Mouse (Mus musculus): ENCODE measurements around the gene H2-DMa.
"Not testable (repeated sequence)": the region's sequence is repeated elsewhere in the genome, so short reads cannot be mapped to it uniquely, and the experiment has no call there.

H2-DMa gene

GRCm38 (mm10) chr17:34128264-34128937 lies 9.1 kb downstream of the H2-DMa start:
- peak; percentile 54 for DNase-seq

- peak; percentile 35 for DNase-seq
These were observed 9.8 kb downstream of the H2-DMa start for GRCm38 (mm10) chr17:34128944-34129791.

DNA sequence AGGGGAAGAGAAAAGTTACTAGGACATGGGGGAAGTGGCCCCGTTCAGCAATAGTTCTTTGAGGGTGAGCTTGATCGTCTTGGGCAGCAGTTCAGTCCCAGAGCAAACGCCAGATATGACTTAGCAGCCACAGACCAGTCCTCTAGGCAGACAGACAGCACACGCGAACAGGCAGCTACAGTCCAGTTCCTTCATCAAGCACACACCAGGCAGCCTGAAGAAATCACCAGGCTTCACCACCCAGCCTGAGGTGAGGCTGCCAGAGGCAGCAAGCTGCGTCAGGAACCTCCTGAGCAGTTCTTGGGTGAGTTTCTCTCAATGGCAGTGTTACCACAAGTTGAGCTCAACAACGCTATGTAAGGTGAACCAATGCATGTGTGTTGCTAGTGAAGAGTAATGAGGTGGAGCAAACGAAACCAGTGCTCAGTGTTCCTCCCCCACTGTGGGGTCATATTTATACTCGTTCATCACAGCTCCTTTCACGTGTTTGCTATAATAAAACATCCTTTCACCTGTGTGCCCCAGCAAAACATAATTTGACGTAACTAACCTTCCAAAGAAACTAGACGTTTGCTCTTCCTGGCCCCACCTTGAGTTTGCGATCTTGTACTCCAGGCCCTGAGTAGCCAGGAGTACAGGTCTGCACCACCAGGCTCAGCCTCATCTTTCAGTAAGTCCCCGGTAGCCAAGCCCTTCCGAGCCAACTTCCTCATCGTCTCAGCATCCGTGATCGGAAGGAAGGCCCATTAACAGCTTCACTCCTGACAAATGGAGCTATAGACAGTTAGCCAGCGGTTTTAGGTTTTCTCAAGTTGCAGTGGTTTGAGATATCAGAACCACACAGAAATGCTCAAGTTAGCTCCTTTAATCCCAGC lies 11.0 kb downstream of the H2-DMa start:
- DNase-seq, result no peak

GRCm38 (mm10) chr17:34131911-34132310 lies 12.6 kb downstream of the H2-DMa start:
- DNase-seq, result no peak

DNA sequence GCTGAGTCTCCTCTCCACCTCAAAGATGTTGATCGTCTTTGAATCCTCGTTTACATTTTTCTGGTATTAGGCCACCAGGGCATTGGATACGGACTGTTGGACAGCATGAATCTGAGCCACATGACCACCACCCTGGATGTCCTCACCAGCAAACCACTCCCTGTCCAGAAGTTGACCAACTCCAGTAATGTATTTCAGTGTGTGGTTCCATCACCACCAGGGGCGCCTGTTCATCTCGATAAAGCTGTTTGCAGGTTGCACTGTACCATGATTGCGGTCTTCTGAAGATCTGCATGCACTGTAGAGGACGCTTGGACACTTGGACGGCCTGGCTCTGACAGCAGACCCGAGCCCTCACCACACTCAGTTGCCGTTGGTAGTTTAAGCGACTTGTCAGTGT lies 13.9 kb downstream of the H2-DMa start:
- no peak for DNase-seq

DNA sequence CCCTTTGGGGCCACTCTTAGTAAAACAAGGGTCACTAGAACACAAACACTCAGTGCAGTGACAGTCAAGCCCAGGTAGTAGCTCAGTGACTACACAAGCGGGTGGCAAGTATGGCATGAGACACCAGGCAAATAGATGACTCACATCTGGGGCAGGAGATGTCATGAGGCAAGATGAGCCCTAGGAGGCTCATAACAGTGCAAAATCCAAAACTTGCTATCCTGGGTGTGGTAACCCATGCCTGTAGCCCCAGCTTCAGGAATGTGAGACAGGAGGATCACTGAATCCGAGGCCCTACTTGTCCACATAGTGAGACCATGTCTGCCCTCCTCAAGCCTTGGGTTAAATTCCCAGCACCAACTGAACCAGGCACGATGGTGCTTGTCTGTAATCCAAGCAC lies 15.1 kb downstream of the H2-DMa start:
- DNase-seq, result no peak

GRCm38 (mm10) chr17:34135297-34136224 lies 16.2 kb downstream of the H2-DMa start:
- DNase-seq, result peak; percentile 95

DNA sequence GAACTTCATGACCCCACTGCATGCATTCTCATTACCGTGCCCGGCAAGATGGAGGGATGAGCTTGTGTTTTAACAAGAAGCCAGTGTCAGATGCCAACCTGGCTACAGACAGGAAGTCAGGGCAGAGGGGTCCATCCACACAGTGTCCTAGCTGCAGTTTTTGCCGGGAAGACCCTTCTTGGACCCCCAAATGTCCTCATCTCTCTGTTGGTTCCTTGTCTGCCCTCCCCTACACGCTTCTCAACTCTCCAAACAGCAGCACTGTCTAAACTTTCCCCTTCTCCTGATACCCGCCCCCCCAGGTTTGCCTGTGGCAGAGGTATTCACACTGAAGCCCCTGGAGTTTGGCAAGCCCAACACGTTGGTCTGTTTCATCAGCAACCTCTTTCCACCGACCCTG lies 18.3 kb downstream of the H2-DMa start:
- no peak for DNase-seq

DNA sequence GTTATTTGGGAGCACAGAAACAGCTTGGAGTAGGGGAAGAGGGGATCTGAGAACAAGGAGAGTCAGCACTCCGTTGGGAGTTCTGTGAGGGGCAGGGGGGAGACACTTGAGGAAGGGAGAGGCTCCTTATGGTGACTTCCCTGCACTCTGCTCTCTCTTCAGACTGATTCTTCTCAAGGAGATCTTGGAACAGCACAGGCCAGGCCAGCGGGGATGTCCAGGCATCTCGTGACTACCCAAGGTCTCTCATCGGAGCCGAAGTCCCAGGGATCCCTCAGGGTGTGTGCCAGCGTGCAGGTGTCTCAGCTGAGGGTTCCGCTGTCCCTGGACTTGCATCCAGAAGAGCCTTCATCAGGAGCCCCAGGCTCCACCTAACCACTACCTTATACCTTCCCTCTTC lies 19.3 kb downstream of the H2-DMa start:
- no peak for DNase-seq

DNA sequence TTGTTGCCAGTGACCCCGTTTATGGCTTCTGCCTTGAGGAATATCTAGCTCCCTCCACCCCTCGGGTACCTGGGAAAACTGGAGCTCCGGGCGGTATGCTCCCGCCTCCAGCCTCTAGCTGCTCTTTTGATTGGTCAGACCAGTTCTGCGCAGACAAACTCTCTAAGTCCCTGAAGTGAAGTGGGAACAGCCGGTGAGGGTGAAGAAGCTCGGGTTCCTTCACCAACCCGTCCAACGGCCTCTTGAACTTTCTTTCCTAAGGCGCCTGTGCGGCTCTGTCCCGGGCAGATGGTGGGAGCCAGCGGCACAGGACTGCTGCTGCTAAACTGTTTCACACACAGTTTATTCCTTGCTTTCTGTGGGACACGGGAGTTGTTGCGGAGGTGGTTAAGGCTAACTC lies 20.1 kb downstream of the H2-DMa start:
- DNase-seq, result no peak

DNA sequence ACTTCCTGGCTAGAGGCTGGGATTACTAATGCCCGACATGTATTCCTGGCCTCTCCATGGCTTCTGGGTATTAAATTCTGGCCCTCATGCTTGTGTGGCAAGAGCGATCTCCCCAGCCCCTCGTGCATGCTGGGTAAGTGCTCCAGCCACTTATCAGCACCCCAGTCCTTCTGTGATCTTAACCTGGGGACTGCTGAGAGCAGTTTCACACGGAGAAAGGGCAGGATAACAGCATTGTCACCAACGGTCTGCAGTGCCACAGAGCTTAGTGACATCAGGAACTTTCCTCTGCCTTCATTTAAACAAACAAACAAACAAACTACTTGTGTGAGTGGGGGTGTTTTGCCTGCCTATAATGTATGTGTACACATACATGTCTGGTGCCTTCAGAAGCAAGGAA lies 20.9 kb downstream of the H2-DMa start:
- DNase-seq, result no peak

DNA sequence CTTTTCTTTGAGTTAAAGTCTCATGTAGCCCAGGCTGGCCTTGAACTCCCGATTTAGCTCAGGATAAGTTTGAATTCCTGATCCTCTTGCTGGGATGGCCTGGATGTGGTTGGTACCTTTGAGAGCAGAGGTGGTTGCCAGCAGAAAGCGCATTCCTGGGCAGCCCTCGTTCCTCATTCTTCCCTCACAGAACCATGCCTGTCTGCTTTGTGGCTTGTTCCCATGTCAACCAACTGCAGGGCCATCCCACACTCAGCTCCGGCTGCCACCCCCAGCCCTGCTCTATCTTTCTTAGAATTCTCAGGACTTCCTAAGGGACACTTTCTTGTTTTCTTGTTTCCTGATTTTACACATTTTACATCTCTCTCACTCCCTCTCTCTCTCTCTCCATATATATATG lies 22.1 kb downstream of the H2-DMa start:
- peak; percentile 40 for DNase-seq

DNA sequence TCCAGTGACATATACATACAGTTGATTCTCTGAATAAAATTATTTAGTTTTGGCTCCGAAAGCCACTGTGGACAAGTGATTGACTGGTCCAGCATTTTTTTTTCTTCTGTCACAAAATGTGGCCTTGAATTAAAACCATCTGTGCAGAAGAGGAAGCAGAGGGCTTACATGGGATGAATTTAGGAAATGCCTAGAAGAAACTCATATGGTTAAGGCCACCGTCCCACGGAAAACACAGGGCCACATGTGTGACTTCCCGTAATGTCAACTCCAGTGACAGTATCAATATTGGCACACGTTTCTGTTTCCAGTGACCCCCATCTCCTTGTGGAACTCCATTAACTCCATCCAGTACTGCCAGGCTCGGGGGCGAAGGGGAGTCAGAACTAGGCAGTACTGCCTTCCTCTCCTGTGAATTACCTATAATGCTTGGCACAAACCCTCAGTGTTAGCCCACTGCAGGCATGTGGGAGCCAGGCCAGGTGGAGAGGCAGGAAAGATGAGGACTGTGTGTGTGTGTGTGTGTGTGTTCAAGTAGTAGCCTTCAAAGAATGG lies 23.2 kb downstream of the H2-DMa start:
- no peak for DNase-seq

- no peak for DNase-seq
These were observed 23.7 kb downstream of the H2-DMa start, which contains the start of gene H2-DMb2 for GRCm38 (mm10) chr17:34143033-34143432. Gene H2-DMb2, plus strand, starts transcription at chr17:34143307.

DNA sequence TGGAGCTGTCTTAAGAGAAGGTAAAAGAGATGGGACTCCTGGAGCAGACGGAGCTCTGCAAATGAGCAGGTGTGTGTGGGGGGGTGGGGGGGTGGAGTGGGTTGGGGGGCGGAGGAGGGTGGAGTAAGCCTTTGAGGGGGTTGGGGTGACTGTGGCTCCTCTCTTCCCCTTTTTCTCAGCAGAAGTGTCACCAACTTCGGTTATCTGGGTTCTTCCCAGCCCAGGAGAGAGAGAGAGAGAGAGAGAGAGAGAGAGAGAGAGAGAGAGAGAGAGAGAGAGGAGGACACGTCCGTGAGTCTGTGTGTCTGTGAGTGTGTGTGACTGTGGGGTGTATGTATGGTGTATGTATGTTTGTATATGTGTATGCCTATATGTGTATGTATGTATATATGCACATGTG lies 24.1 kb downstream of the H2-DMa start:
- no peak for DNase-seq

DNA sequence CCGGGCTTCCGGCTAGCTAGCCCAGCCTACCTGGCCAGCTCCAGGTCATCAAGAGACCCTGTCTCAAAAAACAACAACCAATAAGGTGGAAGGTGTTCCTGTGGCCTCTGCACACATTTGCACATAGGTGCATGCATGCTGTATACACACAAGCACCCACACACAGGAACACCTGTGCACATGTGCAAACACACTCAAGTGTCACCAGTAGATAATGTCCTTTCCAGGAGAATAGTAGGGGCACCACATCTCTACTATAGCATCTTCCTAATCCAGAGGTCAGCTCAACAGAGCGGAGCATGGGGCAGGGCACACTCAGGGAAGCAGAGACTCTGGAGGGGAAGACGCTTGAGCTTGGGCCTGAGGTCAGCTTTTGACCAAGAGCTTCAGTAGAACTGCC lies 24.9 kb downstream of the H2-DMa start:
- not testable (repeated sequence) for DNase-seq

DNA sequence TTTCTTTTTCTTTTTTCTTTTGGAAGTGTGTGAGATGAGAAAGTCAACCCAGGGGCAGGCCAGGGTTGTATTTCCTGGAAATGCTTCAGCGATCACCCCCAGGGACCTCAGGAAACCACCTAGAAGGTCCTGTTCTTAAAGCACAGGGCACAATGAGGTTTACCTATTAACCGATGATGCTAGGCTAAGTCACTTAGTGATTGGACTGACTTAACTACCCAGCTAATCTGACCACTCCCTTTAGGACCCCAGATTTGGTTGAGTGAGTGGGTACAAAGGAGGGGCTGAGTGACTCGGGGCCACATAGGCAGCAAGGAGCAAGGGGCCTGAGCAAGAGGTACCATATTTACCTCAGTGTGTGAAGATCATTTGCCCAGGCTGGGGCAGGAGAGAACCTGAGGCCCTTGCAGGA lies 25.6 kb downstream of the H2-DMa start:
- no peak for DNase-seq

DNA sequence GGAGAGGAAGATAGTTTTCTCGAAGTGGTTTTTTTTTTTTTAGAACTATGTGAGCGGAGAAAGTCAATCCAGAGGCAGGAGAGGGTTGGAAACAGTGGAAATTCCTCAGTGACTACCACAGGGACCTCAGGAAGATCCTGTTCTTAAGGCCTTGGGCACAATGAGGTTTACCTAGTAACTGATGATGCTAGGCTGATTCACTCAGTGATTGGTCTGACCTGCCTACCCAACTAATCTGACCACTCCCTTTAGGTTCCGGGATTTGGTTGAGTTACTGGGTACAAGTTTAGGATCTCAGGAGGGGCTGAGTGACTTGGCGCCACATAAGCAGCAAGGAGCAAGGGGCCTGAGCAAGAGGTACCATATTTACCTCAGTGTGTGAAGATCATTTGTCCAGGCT lies 33.6 kb downstream of the H2-DMa start, which contains the start of gene H2-DMb1:
Gene H2-DMb1 (plus strand): TSS at position 150 of the 400 bp plus-strand sequence.
- no peak for DNase-seq

- no peak for DNase-seq
These were observed 36.2 kb downstream of the H2-DMa start for GRCm38 (mm10) chr17:34155534-34155933.

GRCm38 (mm10) chr17:34164202-34164895 lies 45.0 kb downstream of the H2-DMa start:
- no peak for DNase-seq
